Mouse (Mus musculus): ENCODE measurements around the gene Sgpp2.

The Sgpp2 gene

DNA sequence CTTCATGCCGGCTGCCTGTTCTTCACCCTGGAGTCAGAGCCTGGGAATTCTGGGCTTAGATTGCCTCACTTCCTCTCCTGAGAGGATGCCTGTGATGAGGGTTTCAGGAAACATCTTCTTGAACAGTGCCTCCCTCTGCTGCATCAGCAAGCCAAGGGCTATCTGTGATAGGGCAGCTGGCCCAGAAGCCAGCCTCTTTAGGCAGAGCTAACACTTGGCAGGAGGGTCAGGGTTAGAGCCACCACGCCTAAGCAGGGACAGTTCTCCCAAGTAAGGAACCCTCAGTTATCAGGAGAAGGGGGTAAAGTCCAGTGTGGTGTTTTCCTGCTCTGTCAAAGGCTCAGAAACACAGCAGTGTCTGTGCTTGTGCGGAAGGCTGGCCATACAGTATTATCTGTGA, 89.6 kb downstream of the Sgpp2 start:
- in situ Hi-C loops (cut with MboI, MseI), result loop anchor here (10.0 kb wide), 3 partner anchors 175 to 505 kb away; no protein-coding TSS in a partner anchor

DNA sequence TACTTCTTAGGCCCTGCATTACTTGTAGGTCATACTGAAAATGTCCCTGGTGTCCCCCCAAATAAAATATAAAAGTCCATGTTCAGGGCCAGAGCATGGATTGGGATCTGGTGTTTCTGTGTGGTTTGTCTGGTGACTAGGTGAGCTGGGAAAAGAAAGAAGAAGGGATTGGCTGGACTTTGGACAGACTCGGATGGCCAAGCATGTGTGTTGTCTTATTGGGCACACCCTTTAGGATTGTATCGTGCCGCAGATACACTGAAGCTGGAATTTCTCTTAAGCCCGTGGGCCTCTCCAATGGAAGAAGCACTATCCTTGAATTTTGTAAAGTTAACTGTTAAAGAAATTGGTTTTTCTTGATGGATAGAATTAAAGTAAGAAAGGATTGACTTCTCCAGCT, 91.3 kb downstream of the Sgpp2 start:
- in situ Hi-C loops (cut with MboI, MseI), result loop anchor here in 1 of 2 experiments (10.0 kb wide), 2 partner anchors 177 to 427 kb away; no protein-coding TSS in a partner anchor

GRCm38 (mm10) chr1:78409396-78409795, 99.3 kb downstream of the Sgpp2 start:
- in situ Hi-C loops (cut with MboI, MseI), result loop anchor here in 1 of 2 experiments (10.0 kb wide), 2 partner anchors 185 to 435 kb away; no protein-coding TSS in a partner anchor

DNA sequence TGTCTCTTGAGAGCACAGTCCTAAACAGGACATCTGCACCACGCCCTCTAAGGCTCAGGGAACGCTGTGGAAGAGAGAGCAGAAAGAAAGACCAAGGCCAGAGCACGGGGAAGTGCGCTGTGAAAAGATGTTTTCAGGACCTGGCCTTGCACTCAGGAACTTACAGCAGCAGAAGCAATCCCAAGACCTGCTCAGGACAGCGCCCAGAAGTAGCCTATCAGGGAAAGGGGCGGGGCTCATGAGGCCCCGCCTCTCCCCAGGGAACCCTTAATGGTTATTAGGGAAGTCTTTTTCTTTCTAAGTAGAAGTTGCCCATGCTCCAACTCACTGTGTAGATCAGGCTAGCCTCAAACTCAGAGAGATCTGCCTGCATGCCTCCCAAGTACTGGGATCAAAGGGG, 102.5 kb downstream of the Sgpp2 start:
- in situ Hi-C loops (cut with MboI, MseI), result no loop called here

- in situ Hi-C loops (cut with MboI, MseI), result no loop called here
Measured at GRCm38 (mm10) chr1:78414421-78414820, 104.3 kb downstream of the Sgpp2 start.

DNA sequence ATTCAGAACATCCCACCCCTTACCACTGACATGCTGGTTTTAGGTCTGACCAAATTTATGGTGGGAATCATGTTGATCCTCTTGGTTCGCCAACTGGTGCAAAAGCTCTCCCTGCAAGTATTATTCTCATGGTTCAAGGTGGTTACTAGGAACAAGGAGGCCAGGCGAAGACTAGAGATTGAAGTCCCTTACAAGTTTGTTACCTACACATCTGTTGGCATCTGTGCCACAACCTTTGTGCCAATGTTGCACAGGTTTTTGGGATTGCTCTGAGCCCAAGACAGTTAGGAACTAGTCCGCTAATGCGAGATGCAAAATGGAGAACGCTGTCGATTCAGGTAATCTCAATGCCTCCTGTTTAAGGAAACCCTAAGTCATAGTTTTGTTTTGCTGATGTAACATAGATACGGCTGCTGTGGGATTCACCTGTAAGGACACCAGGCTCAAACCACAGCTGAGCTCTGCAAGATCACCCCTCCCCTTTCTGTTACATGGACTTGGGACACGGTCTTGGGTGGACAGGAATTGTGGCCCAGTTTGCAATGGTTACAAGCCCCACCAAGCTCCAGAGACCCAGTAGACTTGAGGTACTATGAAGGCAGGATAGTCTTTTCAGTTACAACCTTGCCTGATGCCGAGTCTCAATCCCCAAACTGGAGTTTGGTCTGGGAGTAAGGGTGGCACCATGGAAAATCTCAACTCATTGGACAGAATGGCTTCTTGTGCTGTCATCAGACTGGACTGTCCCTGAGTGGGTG, 107.2 kb downstream of the Sgpp2 start:
- in situ Hi-C loops (cut with MboI, MseI), result no loop called here

DNA sequence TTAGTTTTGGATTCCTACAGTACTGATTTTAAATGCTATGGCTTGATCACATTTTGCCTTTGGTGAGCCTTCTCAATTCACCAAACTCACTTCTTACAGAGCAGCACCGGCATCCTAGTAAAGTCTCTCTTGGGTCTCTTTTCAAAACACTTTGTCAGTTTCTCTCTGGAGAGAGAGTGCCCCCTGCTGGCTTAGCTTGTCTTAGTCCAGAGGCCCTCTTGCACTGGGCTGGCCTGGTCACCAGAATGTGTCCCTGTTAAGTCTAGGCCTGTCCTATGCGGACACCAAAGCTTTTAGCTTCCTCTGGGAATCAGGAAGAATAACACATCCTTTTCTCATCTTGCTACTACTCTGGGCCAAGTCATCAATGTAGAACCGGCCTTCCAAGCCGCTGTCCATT, 109.4 kb downstream of the Sgpp2 start:
- in situ Hi-C loops (cut with MboI, MseI), result no loop called here

- in situ Hi-C loops (cut with MboI, MseI), result no loop called here
Measured at GRCm38 (mm10) chr1:78420271-78420670, 110.1 kb downstream of the Sgpp2 start.

DNA sequence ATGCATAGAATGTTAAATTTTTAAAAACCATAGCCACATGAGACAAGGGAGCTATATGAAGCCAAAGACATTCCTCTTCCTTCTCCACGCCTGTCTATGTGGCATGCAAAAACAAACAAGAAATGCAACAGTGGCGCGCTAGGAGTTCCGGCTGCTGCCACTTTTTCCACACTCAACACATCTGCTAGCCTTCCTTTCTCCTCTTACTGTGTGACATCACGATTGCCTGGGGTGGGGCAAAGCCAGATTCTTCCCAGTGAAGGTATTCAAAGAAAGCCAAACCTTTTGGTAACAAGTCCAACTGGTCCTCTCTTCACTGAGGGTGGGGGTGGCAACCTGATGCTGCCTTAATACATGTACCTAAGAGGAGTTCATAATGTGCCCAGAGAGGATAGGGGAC, 111.6 kb downstream of the Sgpp2 start:
- in situ Hi-C loops (cut with MboI, MseI), result no loop called here

DNA sequence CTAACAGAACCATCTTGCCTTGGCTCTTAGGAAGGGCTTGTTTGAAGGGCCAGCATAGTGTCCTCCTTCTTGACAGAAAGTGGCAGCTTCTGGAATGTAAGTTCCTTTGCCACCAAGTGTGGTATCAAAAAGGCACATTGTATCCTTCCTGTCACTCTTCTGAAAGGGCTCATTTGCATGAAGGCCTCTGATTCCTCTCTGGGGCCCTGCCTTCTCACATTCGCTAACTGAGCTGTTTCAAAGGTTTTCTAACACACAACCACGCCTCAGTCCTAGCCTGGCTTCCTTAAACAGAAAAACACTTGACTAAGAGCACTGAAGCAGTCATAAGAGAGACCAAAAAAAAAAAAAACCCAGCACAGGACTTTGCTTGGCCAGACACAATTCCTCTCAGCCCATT, 112.4 kb downstream of the Sgpp2 start:
- in situ Hi-C loops (cut with MboI, MseI), result no loop called here

- in situ Hi-C loops (cut with MboI, MseI), result no loop called here
Measured at GRCm38 (mm10) chr1:78424848-78425247, 114.7 kb downstream of the Sgpp2 start.

DNA sequence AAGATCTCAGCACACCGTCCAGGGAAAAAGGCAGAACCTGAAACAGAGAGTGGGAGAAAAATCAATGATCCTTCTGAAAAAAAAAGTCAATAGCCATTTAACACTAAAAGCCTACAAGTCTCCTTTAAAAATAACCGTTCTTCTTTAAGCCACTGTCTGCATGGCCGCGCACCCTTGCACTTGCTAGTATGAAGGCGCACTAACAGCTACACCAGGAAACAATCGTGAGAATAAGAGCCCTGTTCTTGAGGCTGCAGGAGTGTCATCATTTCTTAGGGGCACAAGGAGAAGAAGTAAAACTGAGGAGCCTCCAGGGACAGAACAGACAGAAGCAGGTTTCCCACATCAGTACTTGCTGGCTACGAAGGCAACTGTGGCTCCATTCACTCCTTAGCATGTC, 115.2 kb downstream of the Sgpp2 start:
- in situ Hi-C loops (cut with MboI, MseI), result no loop called here

GRCm38 (mm10) chr1:78425793-78426700, 115.9 kb downstream of the Sgpp2 start:
- in situ Hi-C loops (cut with MboI, MseI), result no loop called here

GRCm38 (mm10) chr1:78426841-78427240, 116.7 kb downstream of the Sgpp2 start:
- in situ Hi-C loops (cut with MboI, MseI), result no loop called here

GRCm38 (mm10) chr1:78428851-78429250, 118.7 kb downstream of the Sgpp2 start:
- in situ Hi-C loops (cut with MboI, MseI), result no loop called here

- in situ Hi-C loops (cut with MboI, MseI), result no loop called here
Measured at GRCm38 (mm10) chr1:78433472-78433871, 123.3 kb downstream of the Sgpp2 start.

DNA sequence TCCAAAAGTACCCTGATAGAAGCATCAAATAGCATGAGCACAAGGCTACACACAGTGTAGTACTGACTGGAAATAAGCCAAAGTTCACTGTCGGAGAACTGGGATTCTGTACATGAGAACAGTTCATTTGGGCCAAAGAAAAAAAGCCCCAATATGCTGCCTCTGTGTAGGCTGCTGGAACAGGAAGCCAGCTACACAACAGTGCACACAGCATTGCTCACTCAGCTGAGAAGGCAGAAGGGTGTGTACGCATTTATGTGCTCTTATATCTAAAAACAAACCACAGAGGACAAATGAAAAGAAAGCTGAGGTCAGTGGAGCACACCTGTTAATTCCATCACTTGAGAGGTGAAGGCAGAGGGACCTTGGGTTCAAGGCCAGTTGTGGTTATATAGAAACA, 125.8 kb downstream of the Sgpp2 start:
- in situ Hi-C loops (cut with MboI, MseI), result no loop called here

DNA sequence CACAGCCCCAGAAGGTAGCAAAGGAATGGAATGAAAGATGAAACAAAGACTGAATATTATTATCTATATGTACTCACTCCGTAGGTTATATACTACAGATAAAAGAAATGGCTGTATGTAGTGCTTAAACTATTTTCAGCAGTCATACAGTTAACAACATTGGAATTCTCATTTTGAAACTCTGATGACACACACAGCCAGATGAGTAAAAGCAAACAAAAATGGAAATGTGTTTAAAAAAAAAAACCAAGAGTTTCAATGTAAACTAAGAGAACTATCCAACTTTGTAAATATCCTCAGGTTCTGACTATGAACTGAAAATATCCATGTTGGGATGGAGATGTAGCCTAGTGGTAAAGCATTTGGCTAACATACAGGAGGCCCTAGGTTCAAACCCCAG, 126.3 kb downstream of the Sgpp2 start:
- in situ Hi-C loops (cut with MboI, MseI), result no loop called here

DNA sequence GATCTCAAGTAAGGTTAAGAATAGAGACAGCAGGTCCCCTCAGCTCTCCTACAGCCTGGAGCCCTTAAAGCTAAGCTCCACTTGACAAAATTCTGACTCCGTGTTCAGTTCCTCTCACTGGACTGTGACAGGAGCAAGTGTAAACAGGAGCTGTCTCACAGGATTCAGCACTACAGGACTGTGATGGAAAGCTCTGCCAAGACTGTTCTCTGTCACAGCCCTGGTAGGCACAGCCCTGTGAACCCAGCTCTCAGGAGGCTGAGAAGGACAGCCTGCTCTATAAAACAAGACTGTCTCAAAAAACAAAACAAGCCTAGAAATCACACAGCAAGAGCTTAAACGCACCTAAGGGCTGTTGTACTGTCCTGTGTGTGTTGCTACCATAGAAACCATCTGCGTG, 127.0 kb downstream of the Sgpp2 start:
- in situ Hi-C loops (cut with MboI, MseI), result no loop called here

GRCm38 (mm10) chr1:78440716-78441115, 130.6 kb downstream of the Sgpp2 start:
- in situ Hi-C loops (cut with MboI, MseI), result no loop called here

- in situ Hi-C loops (cut with MboI, MseI), result no loop called here
Measured at GRCm38 (mm10) chr1:78443056-78443455, 132.9 kb downstream of the Sgpp2 start.

DNA sequence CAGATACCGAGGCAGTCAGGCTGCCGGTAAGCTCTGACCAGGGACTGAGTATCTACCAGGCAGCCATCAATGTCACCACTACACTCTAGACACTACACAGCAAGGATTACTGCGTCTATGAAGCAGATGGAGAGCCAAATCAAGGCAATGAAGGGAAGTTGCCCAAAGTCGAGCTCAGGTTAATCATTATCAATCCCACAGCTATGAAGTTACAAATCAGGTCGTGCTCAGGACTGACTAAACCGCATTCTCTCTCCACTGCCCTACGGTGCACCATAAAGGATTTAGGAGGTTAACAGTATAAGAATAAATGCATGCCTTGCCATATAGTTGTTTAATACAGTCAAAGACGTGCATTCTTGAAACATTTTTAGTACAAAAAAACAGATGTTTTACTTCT, 136.1 kb downstream of the Sgpp2 start:
- in situ Hi-C loops (cut with MboI, MseI), result no loop called here

GRCm38 (mm10) chr1:78446742-78447141, 136.6 kb downstream of the Sgpp2 start:
- in situ Hi-C loops (cut with MboI, MseI), result no loop called here

Data from T-helper 17 cell (primary cell).